Mouse (Mus musculus): ENCODE data around the gene Swap70. TPM values are rescaled to one million over a fixed set of nuclear protein-coding genes. Genes with fewer than 3 reads are reported as not detected.

Gene Swap70
- total RNA-seq, 2 experiments from 2014 or later, result 9.3 to 12.8 TPM

- no peak for DNase-seq (ENCODE audit: extremely low spot score in 1 of 2, low spot score in 1 of 2)
These were observed 48.3 kb downstream of the Swap70 start for GRCm38 (mm10) chr7:110269777-110270176.

- DNase-seq (ENCODE audit: extremely low spot score in 1 of 2, low spot score in 1 of 2), result no peak
These were observed 48.9 kb downstream of the Swap70 start for GRCm38 (mm10) chr7:110270455-110270854.

DNA sequence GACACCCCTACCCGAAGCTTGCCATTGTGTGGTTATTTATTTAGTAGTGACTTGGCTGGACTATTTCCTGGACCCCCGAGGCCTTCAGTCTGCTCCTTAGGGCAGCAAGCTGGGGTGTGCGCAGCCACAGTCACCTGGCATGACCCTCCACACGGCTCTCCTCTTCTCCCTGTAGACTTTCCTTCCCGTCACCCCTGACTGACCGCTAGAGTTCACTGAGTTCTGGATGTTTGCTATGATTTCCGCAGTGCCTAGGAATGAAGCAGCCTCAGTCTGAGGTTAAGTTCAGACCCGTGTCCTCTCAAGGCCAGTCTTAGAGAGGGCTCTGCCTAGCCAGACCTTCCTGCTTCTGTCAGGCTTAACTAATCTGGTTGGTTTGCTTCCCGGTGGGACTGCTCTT, 50.3 kb downstream of the Swap70 start:
- no peak for DNase-seq (ENCODE audit: extremely low spot score in 1 of 2, low spot score in 1 of 2)

- no peak for DNase-seq (ENCODE audit: extremely low spot score in 1 of 2, low spot score in 1 of 2)
These were observed 50.9 kb downstream of the Swap70 start for GRCm38 (mm10) chr7:110272434-110272833.

DNA sequence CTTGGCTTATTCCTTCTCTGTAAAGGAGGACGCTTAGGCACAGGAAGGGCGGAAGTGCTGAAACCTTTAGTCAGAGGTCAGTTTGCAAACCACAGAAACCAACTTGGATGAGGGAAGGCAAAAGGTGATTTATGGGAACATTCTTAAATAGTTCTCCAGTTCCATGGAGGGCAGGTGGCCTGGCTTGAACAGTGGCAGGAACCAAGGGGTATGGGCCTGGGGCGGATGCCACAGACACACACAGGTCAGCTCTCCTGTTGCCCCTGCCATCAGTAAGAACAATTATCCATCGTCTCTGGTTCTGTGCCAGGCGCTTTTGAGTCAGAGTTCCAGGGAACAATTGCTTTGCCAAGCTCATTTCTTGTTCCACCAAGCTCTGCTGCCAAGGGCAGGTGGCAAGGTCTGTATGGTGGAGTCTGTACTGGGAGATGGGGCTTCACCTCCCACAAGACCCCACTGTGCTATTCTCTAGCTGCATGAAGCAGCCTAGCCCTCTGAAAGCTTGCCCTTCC, 56.3 kb downstream of the Swap70 start:
- DNase-seq (ENCODE audit: extremely low spot score in 1 of 2, low spot score in 1 of 2), result no peak

DNA sequence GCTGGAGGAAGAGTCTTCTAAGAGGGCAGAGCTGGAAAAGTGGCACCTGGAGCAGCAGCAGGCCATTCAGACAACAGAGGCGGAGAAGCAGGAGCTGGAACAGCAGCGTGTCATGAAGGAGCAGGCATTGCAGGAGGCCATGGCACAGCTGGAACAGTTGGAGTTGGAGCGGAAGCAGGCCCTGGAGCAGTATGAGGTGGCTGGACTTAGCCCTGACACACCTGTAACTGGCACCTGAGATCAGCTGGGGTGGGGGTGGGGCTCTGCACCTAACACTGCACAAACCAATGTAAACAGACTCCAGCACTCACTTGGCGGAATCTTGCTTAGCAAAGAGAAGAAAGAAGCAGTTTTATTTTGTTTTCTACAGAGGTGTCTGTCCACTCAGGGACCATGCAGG, 57.7 kb downstream of the Swap70 start:
- no peak for DNase-seq (ENCODE audit: extremely low spot score in 1 of 2, low spot score in 1 of 2)

DNA sequence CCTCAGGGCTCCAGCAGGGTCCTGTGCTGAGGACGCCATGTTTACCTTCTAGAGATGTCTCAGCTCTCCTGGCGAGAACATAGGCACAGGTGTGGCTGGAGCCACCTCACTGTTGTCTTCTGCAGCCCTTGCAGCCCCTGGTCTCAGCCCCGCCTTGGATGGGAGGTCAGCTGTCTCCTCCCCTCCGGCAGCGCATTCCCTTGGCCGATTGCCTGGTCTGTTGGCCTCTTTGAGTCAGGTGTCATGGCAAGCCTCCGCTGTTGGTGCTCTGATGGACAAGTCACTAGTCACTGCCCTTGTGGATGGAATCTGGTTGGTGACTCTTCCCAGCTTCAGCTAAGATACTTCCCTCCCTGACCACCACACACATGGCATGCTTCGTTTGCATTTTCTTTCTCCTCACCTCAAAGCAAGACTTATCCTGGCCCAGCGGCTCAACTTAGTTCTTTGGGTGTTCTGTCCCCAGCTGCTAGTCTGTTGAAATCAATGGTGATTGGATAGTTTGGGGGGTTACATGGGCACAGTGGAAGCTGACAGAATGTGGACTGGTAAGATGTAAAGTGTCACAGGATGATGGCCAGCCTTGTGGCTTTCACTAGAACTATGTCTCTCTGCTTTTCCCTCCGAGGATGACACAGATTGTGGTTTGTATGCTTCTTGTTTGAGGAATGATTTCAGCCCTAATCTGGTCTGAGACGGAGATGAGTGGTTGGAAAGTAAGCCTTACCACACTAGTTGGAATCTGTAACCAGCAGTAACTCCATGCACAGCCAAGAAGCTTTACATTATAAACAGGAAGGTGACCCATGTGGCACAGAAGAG, 60.1 kb downstream of the Swap70 start:
- DNase-seq (ENCODE audit: extremely low spot score in 1 of 2, low spot score in 1 of 2), result no peak

DNA sequence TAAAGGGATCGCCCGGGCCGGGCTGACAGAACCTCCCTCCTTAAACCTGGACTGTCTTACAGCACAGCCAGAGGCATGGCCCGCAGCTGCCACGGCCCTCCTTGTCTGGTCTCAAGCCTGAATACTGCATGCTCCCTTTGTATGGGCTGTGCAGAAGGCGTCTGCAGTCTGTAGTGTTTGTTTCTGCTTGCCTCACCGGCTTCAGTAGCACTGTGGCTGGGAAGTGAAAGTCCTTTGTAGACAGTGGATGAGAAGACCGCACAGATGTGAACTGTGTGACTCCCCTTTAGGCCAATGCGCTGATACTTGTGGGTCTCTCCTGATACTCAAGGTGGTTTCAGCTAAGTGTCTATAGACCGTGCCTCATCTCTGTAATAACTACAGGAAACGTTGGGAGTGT, 61.3 kb downstream of the Swap70 start:
- no peak for DNase-seq (ENCODE audit: extremely low spot score in 1 of 2, low spot score in 1 of 2)

GRCm38 (mm10) chr7:110283484-110284275, 62.2 kb downstream of the Swap70 start:
- DNase-seq (ENCODE audit: extremely low spot score in 1 of 2, low spot score in 1 of 2), result no peak

- DNase-seq (ENCODE audit: extremely low spot score in 1 of 2, low spot score in 1 of 2), result no peak
These were observed 63.8 kb downstream of the Swap70 start for GRCm38 (mm10) chr7:110285076-110285848.

DNA sequence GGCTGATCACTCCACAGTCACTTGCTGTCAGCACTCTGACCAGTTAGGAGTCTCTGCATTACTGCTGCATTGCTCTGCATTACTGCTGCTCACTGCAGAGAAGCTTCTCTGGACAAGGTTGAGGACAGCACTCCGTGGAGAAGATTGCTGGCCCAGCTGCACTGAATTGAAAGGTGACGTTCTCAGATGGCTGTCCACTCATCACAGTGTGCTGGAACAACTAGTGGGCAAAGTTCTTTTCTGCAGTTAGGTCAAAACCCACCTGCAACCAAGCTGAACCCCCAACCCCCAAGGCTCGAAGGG, 64.3 kb downstream of the Swap70 start:
- no peak for DNase-seq (ENCODE audit: extremely low spot score in 1 of 2, low spot score in 1 of 2)

- DNase-seq (ENCODE audit: extremely low spot score in 1 of 2, low spot score in 1 of 2), result no peak
These were observed 64.8 kb downstream of the Swap70 start for GRCm38 (mm10) chr7:110286198-110286732.

DNA sequence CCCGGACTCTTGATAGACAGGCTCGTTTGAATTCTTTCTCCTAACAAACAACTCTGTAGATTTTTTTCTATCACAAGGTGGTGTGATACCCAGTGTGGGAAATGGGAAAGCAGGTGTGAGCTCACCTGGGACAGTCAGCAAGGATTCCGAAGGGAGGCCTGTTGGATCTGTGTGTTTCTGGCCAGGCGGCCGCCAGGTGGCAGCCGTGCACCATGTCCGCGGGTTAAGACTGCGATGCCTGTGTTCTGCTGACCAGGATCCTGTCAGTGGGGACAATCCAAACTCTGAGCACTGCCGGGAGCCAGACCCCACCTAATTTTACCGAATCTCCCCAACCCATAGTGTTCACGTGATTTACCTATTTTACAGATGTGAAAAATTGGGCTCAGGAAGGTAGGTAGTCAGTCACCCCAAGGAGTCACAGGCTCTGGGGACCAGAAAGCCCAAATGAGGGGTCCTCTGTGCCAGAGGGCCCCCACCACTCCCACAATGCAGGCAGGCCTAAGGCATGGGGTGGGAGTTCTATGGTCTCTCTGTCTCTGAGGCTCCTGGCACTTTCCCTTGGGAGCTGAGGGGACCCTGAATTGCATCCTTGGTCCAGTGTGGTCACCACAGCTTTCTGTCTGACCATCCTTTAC, 65.4 kb downstream of the Swap70 start:
- DNase-seq (ENCODE audit: extremely low spot score in 1 of 2, low spot score in 1 of 2), result peak; percentile 72 to 90

- no peak for DNase-seq (ENCODE audit: extremely low spot score in 1 of 2, low spot score in 1 of 2)
These were observed 66.1 kb downstream of the Swap70 start for GRCm38 (mm10) chr7:110287476-110288071.

DNA sequence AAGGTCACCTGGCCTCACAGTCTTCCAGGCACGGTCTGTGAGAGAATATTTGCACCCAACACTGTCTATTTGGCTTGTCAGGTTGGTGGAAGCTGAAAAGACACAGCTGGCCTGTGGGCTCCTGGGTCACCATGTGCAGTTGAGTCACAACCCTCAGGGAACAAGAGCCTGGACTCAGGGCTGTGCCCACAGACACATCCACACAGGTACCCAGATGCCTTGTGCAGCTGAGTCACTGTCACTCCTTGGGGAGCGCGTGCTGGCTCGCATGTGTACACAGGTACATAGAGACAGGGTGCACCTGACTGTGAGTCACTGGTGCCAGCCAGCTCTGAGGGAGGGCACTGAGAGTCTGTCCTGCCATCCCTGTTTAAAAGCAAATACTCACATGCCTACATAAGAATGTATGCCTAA, 66.7 kb downstream of the Swap70 start:
- DNase-seq (ENCODE audit: extremely low spot score in 1 of 2, low spot score in 1 of 2), result no peak

GRCm38 (mm10) chr7:110288731-110289191, 67.2 kb downstream of the Swap70 start:
- DNase-seq (ENCODE audit: extremely low spot score in 1 of 2, low spot score in 1 of 2), result no peak

DNA sequence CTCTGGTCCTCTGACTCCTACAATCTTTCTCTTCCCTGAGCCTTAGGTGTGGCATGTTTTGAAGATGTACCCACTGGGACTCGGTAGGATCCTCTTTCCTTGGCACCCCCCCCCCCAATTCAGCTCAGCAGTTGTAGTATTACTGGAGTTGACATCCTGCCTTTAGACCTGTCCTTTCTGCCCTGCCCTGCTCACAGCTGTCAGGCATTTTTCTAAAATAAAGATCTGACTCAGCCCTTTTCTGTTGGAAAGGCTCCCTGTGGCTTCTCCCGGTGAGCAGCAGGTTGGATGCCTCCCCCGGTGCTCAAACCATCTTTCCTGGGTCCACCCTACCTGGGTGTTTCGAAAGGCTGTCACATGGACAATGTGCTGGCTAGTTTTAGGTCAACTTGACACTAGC, 68.1 kb downstream of the Swap70 start:
- no peak for DNase-seq (ENCODE audit: extremely low spot score in 1 of 2, low spot score in 1 of 2)

- no peak for DNase-seq (ENCODE audit: extremely low spot score in 1 of 2, low spot score in 1 of 2)
These were observed 75.5 kb downstream of the Swap70 start for GRCm38 (mm10) chr7:110296889-110297603.

- DNase-seq (ENCODE audit: extremely low spot score in 1 of 2, low spot score in 1 of 2), result no peak
These were observed 76.1 kb downstream of the Swap70 start for GRCm38 (mm10) chr7:110297611-110298010.

All from layer of hippocampus, postnatal 25 days (tissue).